ENCODE assay signal across 8 mouse cellular contexts in the genomic region with DNA sequence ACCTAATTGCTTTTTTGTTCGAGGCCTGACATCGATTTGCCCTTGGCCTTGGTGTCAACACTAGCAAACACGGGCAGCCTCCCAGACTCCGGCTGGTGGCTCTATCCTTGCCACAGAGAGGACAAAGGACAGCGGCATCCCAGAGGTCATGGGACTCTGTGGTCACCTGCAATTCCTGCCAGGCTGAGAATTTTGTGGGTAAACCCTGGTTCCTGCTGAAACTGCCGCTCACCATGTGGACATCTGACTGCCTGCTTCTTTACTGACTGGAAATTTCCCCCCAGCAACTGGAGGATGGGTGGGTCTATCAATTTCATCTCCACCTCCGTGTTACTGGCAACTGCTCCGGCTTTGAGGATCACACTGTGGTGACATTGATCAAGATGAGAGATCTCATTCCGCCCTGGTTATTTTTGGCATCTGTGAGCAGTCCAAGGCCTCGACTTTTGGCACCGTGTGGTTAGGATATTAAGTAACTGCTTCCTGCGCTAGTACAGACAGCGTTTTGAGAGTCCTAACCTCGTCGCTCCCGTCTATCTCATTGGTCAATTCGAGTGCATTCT.
DNase-seq lines count a peak whose midpoint lies in the region; ATAC-seq lines count a peak whose summit lies in the region.

No protein-coding gene starts in this region.

- no peak overlapping the region for H3K4me3 ChIP-seq in hindbrain, embryonic 13.5 days
- H3K4me3 ChIP-seq in hindbrain, embryonic 10.5 days, result no peak overlapping the region
- H3K4me3 ChIP-seq in liver, embryonic 16.5 days (ENCODE audit: low read depth, low read length), result no peak overlapping the region

- H3K36me3 ChIP-seq in hindbrain, embryonic 13.5 days, result no peaks in the 10 kb centered on the region
- H3K36me3 ChIP-seq in hindbrain, embryonic 10.5 days, result peaks cover 5% of the 10 kb centered on the region; the same call in 1 of the 2 replicates
- H3K36me3 ChIP-seq in liver, embryonic 16.5 days (ENCODE audit: control insufficient read depth, insufficient read depth), result no peaks in the 10 kb centered on the region

- no peaks in the 10 kb centered on the region for H3K27me3 ChIP-seq in hindbrain, embryonic 13.5 days
- H3K27me3 ChIP-seq in hindbrain, embryonic 10.5 days (ENCODE audit: insufficient read depth, poor library complexity, severe bottlenecking), result no peaks in the 10 kb centered on the region
- H3K27me3 ChIP-seq in liver, embryonic 16.5 days (ENCODE audit: control insufficient read depth, insufficient read depth, low read depth, low read length), result no peaks in the 10 kb centered on the region

- H3K4me1 ChIP-seq in hindbrain, embryonic 13.5 days (replicated peaks), result peaks cover 45% of the 10 kb centered on the region
- peaks cover 45% of the 10 kb centered on the region for H3K4me1 ChIP-seq in hindbrain, embryonic 10.5 days (replicated peaks)
- peaks cover 5% of the 10 kb centered on the region for H3K4me1 ChIP-seq in liver, embryonic 16.5 days (ENCODE audit: control insufficient read depth, low read depth, low read length)

- intact Hi-C loops in left cerebral cortex, postnatal 10 days (cut with DNase I), result no loop called here

- H3K9ac ChIP-seq in hindbrain, embryonic 13.5 days, result no peak overlapping the region
- H3K9ac ChIP-seq in liver, embryonic 16.5 days (ENCODE audit: low read depth, low read length), result no peak overlapping the region

- H3K4me2 ChIP-seq in hindbrain, embryonic 13.5 days, result no peak overlapping the region
- 0 out of 2 replicates have a peak overlapping the region, but pooled peaks have one; percentile 12 for H3K4me2 ChIP-seq in liver, embryonic 16.5 days (ENCODE audit: low read depth, low read length)

- ATAC-seq in hindbrain, embryonic 13.5 days (ENCODE audit: low FRiP score), result no peak
- peak; percentile 90 for ATAC-seq in liver, embryonic 16.5 days (ENCODE audit: low read depth)

- 71% methylated on average over 17 of the region's 17 CpGs for WGBS in hindbrain, embryonic 13.5 days
- WGBS in hindbrain, embryonic 10.5 days, result 79% methylated on average over 17 of the region's 17 CpGs
- WGBS in liver, embryonic 16.5 days (ENCODE audit: insufficient replicate concordance), result 40% methylated on average over 17 of the region's 17 CpGs

- no peak for DNase-seq in hindbrain, embryonic 10.5 days (ENCODE audit: low spot score)
- peak; percentile 33 to 49 for DNase-seq in adrenal gland, adult 18-20 months (ENCODE audit: low spot score in 2 of 2)
- DNase-seq in gastrocnemius, postnatal 10 days, result peak; percentile 34
- no peak for DNase-seq in thymus, postnatal 10 days (ENCODE audit: low spot score in 2 of 2)
- no peak for DNase-seq in left cerebral cortex, postnatal 10 days (ENCODE audit: extremely low spot score in 1 of 2, low spot score in 2 of 2)
- no peak for DNase-seq in frontal cortex, postnatal 25 days (ENCODE audit: low spot score in 2 of 2)

- 0 out of 2 replicates have a peak overlapping the region, but pooled peaks have one; percentile 6 for H3K27ac ChIP-seq in hindbrain, embryonic 13.5 days
- H3K27ac ChIP-seq in hindbrain, embryonic 10.5 days, result no peak overlapping the region
- H3K27ac ChIP-seq in liver, embryonic 16.5 days (ENCODE audit: low read length), result peak overlapping the region; percentile 68

- H3K9me3 ChIP-seq in hindbrain, embryonic 13.5 days, result no peaks in the 10 kb centered on the region
- H3K9me3 ChIP-seq in hindbrain, embryonic 10.5 days, result peaks cover 6% of the 10 kb centered on the region; the same call in 1 of the 2 replicates
- H3K9me3 ChIP-seq in liver, embryonic 16.5 days (replicated peaks; ENCODE audit: control insufficient read depth, low read length), result no peaks in the 10 kb centered on the region

Comparison
In these comparisons a context has a peak if more than half of its experiments do, and no peak if none do; other contexts are left out.
1. DNase-seq: peak in adrenal gland, adult 18-20 months (2 of 2) and gastrocnemius, postnatal 10 days (single experiment); none in hindbrain, embryonic 10.5 days (single experiment), thymus, postnatal 10 days (0 of 2), left cerebral cortex, postnatal 10 days (0 of 2) and frontal cortex, postnatal 25 days (0 of 2).